Mouse (Mus musculus) gonadal fat pad, adult 2 months (tissue): ENCODE measurements around the gene Kifc5b. TPM values are rescaled to one million over a fixed set of nuclear protein-coding genes. Genes with fewer than 3 reads are reported as not detected.

Source experiments
- DNase-seq: peaks from one replicate; pipeline ENCODE4 v3.0.0-alpha.2; 2012; ENCODE audit warnings: low read depth
- polyA plus RNA-seq: library from polyadenylated mRNA; depleted of rRNA; stranded (reverse); fragments of >200 nt; gene quantifications from 2 replicates; pipeline ENCODE4 v1.2.3, GENCODE M21; 2012

Kifc5b gene
- polyA plus RNA-seq, 1 experiment: 2.5 TPM

DNA sequence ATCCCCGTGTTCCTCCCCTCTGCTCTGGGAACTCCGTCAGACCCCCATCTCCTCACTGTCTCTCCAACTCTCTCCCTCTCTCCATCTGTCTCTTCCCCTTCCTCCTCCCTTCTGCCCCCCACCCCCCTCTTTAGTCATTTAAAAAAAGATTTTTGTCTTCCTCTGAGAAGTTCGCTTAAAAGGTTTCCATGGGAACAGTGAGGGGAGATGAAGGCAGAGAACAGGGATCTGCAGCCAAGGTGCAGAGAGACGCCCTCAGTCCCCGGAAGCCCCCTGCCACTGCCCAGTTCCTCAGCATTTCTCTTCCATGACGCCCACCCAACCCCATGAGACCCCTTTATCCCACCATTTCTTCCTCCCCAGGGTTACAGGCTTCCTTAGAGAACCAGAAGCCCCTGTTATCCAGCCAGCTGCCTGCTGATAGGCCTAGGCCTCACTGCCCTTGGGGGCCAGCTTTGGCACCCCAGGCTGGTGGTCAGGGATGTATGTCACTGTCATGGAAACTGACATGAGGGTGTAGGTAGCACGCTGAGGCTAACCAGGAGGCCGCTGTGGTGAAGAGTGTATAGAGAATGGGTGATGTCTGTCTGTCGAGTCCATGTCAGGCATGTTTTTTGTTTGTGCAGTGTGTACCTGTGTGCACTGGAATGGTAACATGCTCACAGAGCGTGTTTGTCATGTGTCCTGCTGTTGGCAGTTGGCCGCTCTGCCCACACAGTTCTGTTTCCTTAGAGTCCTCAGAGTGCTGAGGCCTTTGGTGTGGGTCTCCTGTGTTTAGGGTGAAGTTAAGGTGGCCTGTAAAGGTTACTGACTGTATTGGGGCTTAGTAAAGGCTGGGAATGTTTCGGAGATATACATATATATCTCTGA is 30.6 kb downstream of the Kifc5b start:
- no peak for DNase-seq

DNA sequence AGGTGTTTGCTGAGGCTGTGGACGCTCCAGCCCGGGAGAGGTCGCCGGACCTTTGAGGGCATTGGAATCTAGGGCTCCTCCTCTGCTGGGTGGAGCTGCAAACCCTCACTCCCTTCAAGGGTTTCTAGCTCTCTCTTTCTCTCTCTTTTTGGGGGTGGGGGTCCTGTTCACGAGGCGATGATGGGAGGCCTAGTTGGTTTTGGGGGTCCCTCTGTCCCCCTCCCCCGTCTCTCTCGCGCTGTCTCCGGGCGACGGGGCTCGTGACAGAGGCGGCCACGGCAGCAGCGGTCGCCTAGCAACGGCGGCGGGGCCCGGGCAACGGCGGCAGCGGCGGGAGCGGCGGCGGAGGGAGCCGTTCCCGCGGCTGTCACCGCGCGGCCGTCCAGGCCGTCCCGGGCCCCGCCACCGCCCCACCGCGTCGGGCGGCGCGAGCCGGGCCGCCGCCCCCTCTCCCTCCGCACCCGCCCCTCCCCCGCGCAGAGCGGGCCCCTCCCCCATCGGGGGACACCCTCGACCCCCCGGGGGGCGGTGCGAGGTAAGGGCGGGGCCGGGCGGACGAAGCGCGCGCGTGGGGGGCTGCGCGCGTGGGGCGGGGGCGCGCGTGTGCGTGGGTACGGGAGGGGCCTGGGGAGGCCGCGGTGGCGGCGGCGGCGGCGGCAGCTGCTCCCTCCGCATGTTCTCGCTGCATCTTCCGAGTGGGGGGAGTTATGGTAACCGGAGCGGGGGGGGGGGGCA is 31.6 kb downstream of the Kifc5b start:
- DNase-seq: no peak

DNA sequence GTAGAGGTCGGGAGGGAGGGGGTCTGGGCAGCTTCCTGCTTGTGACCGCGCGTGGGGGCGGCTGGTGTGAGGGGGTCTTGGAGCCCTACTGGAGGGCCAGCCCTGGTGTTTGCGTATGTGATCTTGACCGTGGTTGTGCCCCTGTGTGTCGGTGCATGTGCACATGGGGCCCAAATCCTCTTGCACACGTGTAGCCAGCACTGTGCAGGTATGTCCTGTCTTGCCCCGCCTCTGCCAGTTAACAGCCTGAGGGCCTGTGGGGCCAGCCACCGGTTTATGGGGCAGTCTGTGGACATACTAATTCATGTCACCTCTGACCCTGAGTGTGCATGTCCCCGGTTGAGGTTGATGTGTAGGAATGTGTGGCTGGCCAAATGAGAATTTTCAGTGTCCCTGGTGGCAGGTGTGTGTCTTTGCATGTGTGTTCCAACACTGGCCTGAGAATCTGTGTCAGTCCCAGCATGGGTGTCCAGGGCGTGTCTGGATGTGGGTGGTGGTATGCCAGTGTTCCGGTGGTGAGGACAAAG is 32.2 kb downstream of the Kifc5b start:
- DNase-seq: no peak

GRCm38 (mm10) chr17:26949866-26950265 is 33.0 kb downstream of the Kifc5b start:
- no peak for DNase-seq

DNA sequence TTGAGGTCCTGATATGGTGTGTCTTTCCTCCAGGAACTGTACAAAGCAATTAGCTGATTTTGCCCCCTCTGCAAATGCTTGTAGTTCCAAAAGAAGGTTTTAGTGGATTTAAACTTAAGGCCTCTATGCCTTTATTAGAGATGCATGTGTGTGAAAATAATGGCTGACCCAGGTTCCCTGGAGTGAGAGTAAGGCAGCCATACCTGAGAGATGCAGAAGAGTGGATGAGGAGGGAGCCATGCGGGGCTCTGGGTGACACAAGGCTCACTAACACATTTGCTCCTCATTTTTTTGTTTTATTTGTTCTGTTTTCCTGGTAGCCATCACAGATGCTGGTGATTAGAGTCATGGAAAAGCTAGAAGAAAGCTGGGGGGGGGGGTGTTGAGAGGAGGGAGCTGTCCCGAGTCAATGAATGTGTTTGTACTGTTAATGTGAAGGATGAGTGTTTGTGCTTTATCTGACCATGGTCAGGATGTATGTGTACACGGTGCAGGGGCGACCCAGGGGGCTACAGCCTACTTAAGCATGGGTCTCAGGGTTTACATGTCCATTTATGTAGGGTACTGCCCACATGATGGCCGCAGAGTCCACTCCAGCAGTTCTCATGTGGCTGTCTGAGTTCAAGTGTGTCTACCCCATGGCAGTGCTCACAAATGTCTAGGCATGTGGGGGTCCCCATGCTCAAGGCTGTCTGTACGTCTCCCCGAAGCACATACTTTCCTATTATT is 33.8 kb downstream of the Kifc5b start:
- no peak for DNase-seq

DNA sequence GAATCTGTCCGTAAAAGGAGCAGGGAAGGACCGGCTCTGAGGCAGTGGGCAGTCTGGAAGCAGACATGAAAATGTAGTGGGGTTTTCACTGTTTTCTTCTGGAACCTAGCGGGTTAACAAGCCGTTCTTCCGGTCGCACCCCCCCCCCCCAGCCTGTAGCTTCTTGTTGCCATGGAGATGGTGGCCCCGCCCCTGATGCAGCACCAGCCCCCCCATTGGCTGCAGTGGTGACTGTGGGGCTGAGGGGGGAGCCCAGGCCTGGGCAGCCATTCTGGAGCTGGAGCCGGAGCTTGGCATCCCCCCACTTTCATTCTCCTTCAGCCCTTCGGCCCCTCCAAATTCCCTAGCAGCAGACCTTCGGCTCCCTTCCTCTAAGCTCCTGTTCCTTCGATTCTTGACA is 34.5 kb downstream of the Kifc5b start:
- DNase-seq: no peak

GRCm38 (mm10) chr17:26951952-26952877 is 35.3 kb downstream of the Kifc5b start:
- no peak for DNase-seq

- no peak for DNase-seq
Measured at GRCm38 (mm10) chr17:26953201-26953600, 36.3 kb downstream of the Kifc5b start.

GRCm38 (mm10) chr17:26953726-26954125 is 36.8 kb downstream of the Kifc5b start:
- no peak for DNase-seq

GRCm38 (mm10) chr17:26956309-26956708 is 39.4 kb downstream of the Kifc5b start:
- no peak for DNase-seq

DNA sequence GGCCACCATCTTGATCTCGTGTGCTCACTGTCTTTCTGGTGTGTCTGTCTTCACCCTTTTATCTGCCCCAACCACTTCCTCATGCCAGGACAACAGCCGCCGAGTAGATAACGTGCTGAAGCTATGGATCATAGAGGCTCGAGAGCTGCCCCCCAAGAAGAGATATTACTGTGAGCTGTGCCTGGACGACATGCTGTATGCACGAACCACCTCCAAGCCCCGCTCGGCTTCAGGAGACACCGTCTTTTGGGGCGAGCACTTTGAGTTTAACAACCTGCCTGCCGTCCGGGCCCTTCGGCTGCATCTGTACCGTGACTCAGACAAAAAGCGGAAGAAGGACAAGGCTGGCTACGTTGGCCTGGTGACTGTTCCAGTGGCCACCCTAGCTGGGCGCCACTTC is 40.0 kb downstream of the Kifc5b start:
- DNase-seq: no peak

- DNase-seq: no peak
Measured at GRCm38 (mm10) chr17:26957872-26958271, 41.0 kb downstream of the Kifc5b start.

- no peak for DNase-seq
Measured at GRCm38 (mm10) chr17:26958880-26959279, 42.0 kb downstream of the Kifc5b start.

- no peak for DNase-seq
Measured at GRCm38 (mm10) chr17:26959815-26960214, 42.9 kb downstream of the Kifc5b start.

DNA sequence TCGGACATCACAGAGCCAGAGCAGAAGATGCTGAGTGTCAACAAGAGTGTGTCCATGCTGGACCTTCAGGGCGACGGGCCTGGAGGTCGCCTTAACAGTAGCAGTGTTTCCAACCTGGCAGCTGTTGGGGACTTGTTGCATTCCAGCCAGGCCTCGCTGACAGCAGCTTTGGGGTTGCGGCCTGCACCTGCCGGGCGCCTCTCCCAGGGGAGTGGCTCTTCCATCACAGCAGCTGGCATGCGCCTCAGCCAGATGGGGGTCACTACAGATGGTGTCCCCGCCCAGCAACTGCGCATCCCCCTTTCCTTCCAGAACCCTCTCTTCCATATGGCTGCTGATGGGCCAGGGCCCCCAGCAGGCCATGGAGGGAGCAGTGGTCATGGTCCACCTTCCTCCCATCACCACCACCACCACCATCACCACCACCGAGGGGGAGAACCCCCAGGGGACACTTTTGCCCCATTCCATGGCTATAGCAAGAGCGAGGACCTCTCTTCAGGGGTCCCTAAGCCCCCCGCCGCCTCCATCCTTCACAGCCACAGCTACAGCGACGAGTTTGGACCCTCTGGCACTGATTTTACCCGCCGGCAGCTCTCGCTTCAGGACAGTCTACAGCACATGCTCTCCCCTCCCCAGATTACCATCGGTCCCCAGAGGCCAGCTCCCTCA is 44.8 kb downstream of the Kifc5b start:
- no peak for DNase-seq

DNA sequence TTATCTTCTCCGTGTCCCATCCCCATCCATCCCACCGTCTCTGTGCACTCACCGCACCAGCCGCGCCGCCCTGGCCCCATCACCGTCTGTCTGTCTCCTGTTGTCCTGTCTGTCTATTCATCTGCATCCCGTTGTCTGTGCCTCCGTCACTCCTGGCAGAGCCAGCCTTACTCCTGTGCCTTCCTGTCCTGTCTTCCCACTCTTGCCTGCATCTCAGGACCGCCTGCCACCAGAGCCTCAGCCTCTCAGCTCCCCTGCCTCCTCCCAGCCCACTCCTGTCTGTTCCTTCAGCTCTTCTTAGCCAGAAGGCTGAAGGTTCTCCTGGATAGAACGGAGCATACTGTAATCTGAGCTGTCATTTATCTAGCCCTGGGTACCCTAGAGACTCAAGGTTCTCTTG is 50.1 kb downstream of the Kifc5b start:
- no peak for DNase-seq

DNA sequence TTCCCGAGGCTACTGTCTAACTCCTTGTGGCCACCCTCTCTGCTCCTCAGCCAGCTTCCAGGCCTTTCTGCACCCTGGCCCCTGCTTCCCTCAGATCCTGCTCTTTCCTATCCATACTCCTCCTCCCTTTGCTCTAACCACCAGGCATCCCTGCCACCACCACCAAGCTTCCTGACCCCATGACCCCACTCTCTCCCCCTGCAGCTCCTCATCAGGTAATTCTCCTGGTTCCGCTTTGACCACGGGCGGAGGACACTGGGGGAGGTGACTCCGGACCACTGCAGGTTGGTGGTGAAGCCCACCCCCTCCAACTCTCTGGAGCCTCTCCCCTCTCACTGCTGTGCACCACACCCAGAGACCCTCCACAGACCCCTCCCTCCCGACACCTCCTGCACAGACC is 50.6 kb downstream of the Kifc5b start:
- DNase-seq: no peak

- no peak for DNase-seq
Measured at GRCm38 (mm10) chr17:26968200-26968611, 51.3 kb downstream of the Kifc5b start.

DNA sequence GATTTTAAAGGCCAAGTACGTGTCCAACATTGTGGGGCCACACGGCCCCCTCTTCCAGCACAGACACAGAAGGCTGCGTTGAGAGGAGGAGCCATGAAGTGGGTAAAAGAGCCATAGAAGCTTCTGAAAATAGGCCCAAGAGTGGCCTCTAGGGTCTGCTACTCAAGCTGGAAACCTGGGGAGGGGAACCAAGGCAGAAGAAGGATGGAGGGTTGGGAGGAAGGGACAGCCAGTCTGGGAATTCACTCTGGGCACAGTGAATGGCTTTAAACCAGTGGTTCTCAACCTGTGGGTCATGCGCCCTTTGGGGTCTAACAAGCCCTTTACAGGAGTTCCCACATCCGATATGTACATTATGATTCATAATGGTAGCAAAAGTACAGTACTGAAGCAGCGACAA is 52.4 kb downstream of the Kifc5b start:
- DNase-seq: no peak

DNA sequence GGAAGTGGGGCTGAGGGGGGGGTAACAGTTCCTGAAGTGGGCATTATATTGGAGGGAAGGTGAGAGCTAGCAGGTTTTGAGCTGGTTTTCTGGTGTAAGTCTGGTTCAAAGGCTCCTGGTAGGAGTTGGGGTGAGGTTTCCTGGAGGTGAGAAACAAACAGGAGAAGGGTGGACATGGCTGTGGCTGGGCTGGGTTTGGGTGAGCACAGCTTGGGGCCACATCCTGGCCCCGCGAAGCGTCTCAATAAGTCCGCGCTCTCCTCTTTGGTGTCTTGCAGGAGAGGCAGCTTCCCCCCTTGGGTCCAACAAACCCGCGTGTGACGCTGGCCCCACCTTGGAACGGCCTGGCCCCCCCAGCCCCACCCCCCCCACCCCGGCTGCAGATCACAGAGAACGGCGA is 53.3 kb downstream of the Kifc5b start:
- DNase-seq: no peak
